ENCODE assay signal across 8 mouse cellular contexts in the genomic region with DNA sequence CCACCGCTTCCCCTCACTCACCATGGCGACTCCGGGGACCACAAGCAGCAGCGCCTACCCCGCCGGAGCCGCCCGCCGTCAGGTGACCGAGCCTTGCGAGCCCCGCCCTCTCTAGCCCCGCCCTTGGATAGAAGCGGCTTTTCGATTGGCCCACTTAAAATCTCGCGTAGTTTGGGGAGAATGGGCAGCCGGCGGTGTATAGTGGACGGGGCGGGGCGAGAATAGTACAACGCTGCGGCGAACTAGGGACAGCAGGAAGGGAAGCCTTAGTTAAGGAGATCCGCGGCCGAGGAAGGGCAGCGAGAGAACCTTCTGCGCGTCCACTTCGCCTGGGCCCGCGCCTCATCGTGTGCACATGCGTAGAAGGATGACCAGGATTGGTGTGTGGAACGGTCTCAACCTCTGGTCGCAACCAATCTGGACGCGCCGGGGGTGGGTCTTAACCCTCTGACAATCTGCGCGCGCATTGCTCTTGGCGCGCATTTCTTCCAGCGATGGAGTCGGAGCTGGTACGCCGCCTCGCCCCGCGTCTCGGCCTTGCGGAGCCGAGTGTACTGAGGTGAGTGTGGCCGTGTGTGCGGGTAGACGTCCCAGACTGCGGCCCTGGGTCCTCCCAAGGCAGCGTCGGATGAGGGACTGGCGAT. TPM values are rescaled to one million over a fixed set of nuclear protein-coding genes. Genes with fewer than 3 reads are reported as not detected.
DNase-seq lines count a peak whose midpoint lies in the region; ATAC-seq lines count a peak whose summit lies in the region.

A gene (plus strand): TSS at position 199 of the 644 bp plus-strand sequence.
A gene (minus strand): TSS at position 369 of the 644 bp plus-strand sequence.

- peaks cover 15% of the 10 kb centered on the region for H3K36me3 ChIP-seq in hindbrain, embryonic 15.5 days

- peak; percentile 99 for ATAC-seq in hindbrain, embryonic 15.5 days (ENCODE audit: low FRiP score, low read depth)

- H3K27me3 ChIP-seq in hindbrain, embryonic 15.5 days, result no peaks in the 10 kb centered on the region

- H3K27ac ChIP-seq in hindbrain, embryonic 15.5 days (replicated peaks), result peak within 1 kb of the TSS; percentile 99

- under 1% methylated on average over 63 of the region's 63 CpGs for WGBS in hindbrain, embryonic 15.5 days

- H3K4me2 ChIP-seq in hindbrain, embryonic 15.5 days, result peak within 1 kb of the TSS; percentile 85

- no peaks in the 10 kb centered on the region for H3K9me3 ChIP-seq in hindbrain, embryonic 15.5 days

- peaks cover 40% of the 10 kb centered on the region for H3K4me1 ChIP-seq in hindbrain, embryonic 15.5 days (replicated peaks)

- peak; percentile 96 for DNase-seq in T-cell, adult 2 months (ENCODE audit: low spot score)
- peak; percentile 96 for DNase-seq in cerebellum, postnatal 36 days
- DNase-seq in frontal cortex, postnatal 36 days (ENCODE audit: low spot score in 2 of 2), result peak; percentile 95 to 96
- DNase-seq in left cerebral cortex, adult 11 months (ENCODE audit: low spot score), result peak; percentile 90
- peak; percentile 96 to 97 for DNase-seq in lung, postnatal 4 days
- peak; percentile 97 for DNase-seq in retina, postnatal 7 days (ENCODE audit: low read depth, low spot score)
- peak; percentile 91 for DNase-seq in urinary bladder, adult 2 months (ENCODE audit: low spot score)

- peak within 1 kb of the TSS; percentile 84 for H3K4me3 ChIP-seq in hindbrain, embryonic 15.5 days

- peak within 1 kb of the TSS; percentile 81 for H3K9ac ChIP-seq in hindbrain, embryonic 15.5 days

RNA-seq across cellular contexts. Expression of the first gene that starts in this region (rescaled TPM):
- 64.8 and 70.3 TPM in 2 replicates for polyA plus RNA-seq in hindbrain, embryonic 15.5 days (2015; fragmentation: Nextera tagmentation; extraction: Ambion mirVana)
- polyA plus RNA-seq in urinary bladder, adult 2 months (2012; rRNA removed), result 25.1 and 31.3 TPM in 2 replicates

RNA-seq across cellular contexts. Expression of the second gene that starts in this region (rescaled TPM):
- polyA plus RNA-seq in hindbrain, embryonic 15.5 days (2015; fragmentation: Nextera tagmentation; extraction: Ambion mirVana), result 169 TPM in 2 replicates
- polyA plus RNA-seq in urinary bladder, adult 2 months (2012; rRNA removed), result 92.0 and 94.3 TPM in 2 replicates

Comparison
In these comparisons a context has a peak if more than half of its experiments do, and no peak if none do; other contexts are left out.
1. Peak in every context shown above with its lines: DNase-seq, ATAC-seq, H3K4me3 ChIP-seq and H3K27ac ChIP-seq.